ENCODE assay signal across 8 mouse cellular contexts in genomic region chr16:90322850-90323528, GRCm38 (mm10). TPM values are rescaled to one million over a fixed set of nuclear protein-coding genes. Genes with fewer than 3 reads are reported as not detected.
DNase-seq lines count a peak whose midpoint lies in the region; ATAC-seq and TF ChIP-seq lines count a peak whose summit lies in the region.

No protein-coding gene starts in this region.

- no peak overlapping the region for H3K4me2 ChIP-seq in embryonic facial prominence, embryonic 12.5 days (replicated peaks)
- H3K4me2 ChIP-seq in kidney, embryonic 15.5 days: no peak overlapping the region
- no peak overlapping the region for H3K4me2 ChIP-seq in limb, embryonic 14.5 days (replicated peaks; ENCODE audit: low read depth, low read length, severe bottlenecking)

- H3K27me3 ChIP-seq in embryonic facial prominence, embryonic 12.5 days: no peaks in the 10 kb centered on the region
- H3K27me3 ChIP-seq in kidney, embryonic 15.5 days: no peaks in the 10 kb centered on the region
- no peaks in the 10 kb centered on the region for H3K27me3 ChIP-seq in limb, embryonic 14.5 days (ENCODE audit: control insufficient read depth, insufficient read depth, low read length)

- 33% methylated on average over 8 of the region's 8 CpGs for WGBS in embryonic facial prominence, embryonic 12.5 days
- WGBS in kidney, embryonic 15.5 days: 32% methylated on average over 8 of the region's 8 CpGs
- 32% methylated on average over 8 of the region's 8 CpGs for WGBS in limb, embryonic 14.5 days

- no peaks in the 10 kb centered on the region for H3K4me1 ChIP-seq in embryonic facial prominence, embryonic 12.5 days
- no peaks in the 10 kb centered on the region for H3K4me1 ChIP-seq in kidney, embryonic 15.5 days
- no peaks in the 10 kb centered on the region for H3K4me1 ChIP-seq in limb, embryonic 14.5 days (ENCODE audit: control insufficient read depth, insufficient read depth, low read length)

- no peak overlapping the region for H3K4me3 ChIP-seq in embryonic facial prominence, embryonic 12.5 days
- no peak overlapping the region for H3K4me3 ChIP-seq in kidney, embryonic 15.5 days (replicated peaks)
- H3K4me3 ChIP-seq in limb, embryonic 14.5 days (replicated peaks; ENCODE audit: low read length): no peak overlapping the region

- no peak overlapping the region for H3K9ac ChIP-seq in embryonic facial prominence, embryonic 12.5 days
- no peak overlapping the region for H3K9ac ChIP-seq in kidney, embryonic 15.5 days
- no peak overlapping the region for H3K9ac ChIP-seq in limb, embryonic 14.5 days (ENCODE audit: low read depth, low read length, severe bottlenecking)

- DNase-seq in A20 (ENCODE audit: low read depth, low spot score): peak; percentile 77
- DNase-seq in adrenal gland, postnatal 36 days: peak; percentile 90 to 95
- DNase-seq in heart, adult 8-10 months (ENCODE audit: low spot score): peak; percentile 69
- peak; percentile 82 for DNase-seq in limb, embryonic 14.5 days (ENCODE audit: low spot score)
- peak; percentile 84 for DNase-seq in naive thymus-derived CD4-positive, alpha-beta T cell, adult 2 months (ENCODE audit: low read depth)
- peak; percentile 72 to 89 for DNase-seq in spleen, postnatal 4 days (ENCODE audit: low spot score in 2 of 2)

- no peaks in the 10 kb centered on the region for H3K9me3 ChIP-seq in embryonic facial prominence, embryonic 12.5 days
- no peaks in the 10 kb centered on the region for H3K9me3 ChIP-seq in kidney, embryonic 15.5 days (replicated peaks)
- H3K9me3 ChIP-seq in limb, embryonic 14.5 days (ENCODE audit: control insufficient read depth, low read length): no peaks in the 10 kb centered on the region

- 0 out of 2 replicates have a peak, but pooled peaks have one; percentile 22 for ATAC-seq in embryonic facial prominence, embryonic 12.5 days (ENCODE audit: insufficient number of reproducible peaks, insufficient read depth, low FRiP score, low TSS enrichment)
- peak; percentile 77 for ATAC-seq in kidney, embryonic 15.5 days (replicated peaks; ENCODE audit: low FRiP score)
- peak; percentile 74 for ATAC-seq in limb, embryonic 14.5 days (ENCODE audit: low FRiP score, low read depth)

- no peak overlapping the region for H3K27ac ChIP-seq in embryonic facial prominence, embryonic 12.5 days
- H3K27ac ChIP-seq in kidney, embryonic 15.5 days: no peak overlapping the region
- H3K27ac ChIP-seq in limb, embryonic 14.5 days (replicated peaks; ENCODE audit: low read depth, low read length): no peak overlapping the region

- no peaks in the 10 kb centered on the region for H3K36me3 ChIP-seq in embryonic facial prominence, embryonic 12.5 days
- H3K36me3 ChIP-seq in kidney, embryonic 15.5 days: no peaks in the 10 kb centered on the region
- no peaks in the 10 kb centered on the region for H3K36me3 ChIP-seq in limb, embryonic 14.5 days (ENCODE audit: control insufficient read depth, insufficient read depth, low read length)

- no peak for TF ChIP-seq POLR2A in limb, embryonic 14.5 days (IDR thresholded peaks at IDR 0.05; ENCODE audit: borderline replicate concordance, extremely low read depth, insufficient read depth, insufficient read length)

RNA-seq across cellular contexts. Expression of gene Scaf4, which starts 38.7 kb away (rescaled TPM):
- 10 to 100 TPM; 38.3 to 46.0 TPM for total RNA-seq in adrenal gland, postnatal 36 days (2021)
- 32.3 and 34.8 TPM in 2 replicates for polyA plus RNA-seq in embryonic facial prominence, embryonic 12.5 days (2016; fragmentation: Nextera tagmentation; extraction: Ambion mirVana)
- total RNA-seq in heart, adult 8-10 months (2022): 10 to 100 TPM; 19.3 to 23.8 (median 20.7) TPM
- 30.4 and 32.6 TPM in 2 replicates for polyA plus RNA-seq in kidney, embryonic 15.5 days (2015; fragmentation: Nextera tagmentation; extraction: Ambion mirVana)
- 64.3 and 78.5 TPM in 2 replicates for polyA plus RNA-seq in limb, embryonic 14.5 days (2012; rRNA removed)
- 24.8 and 31.9 TPM in 2 replicates for polyA plus RNA-seq in limb, embryonic 14.5 days (2014; fragmentation: Nextera tagmentation; extraction: Ambion mirVana)

Comparison
In these comparisons a context has a peak if more than half of its experiments do, and no peak if none do; other contexts are left out.
1. ATAC-seq: peak in every context shown above with its lines; median percentile 77 in kidney, embryonic 15.5 days; 74 in limb, embryonic 14.5 days; 22 in embryonic facial prominence, embryonic 12.5 days.